Mouse (Mus musculus) ES-Bruce4 (cell line): ENCODE results near the gene Nsun2.

ENCODE experiments used
- CTCF ChIP-seq: IDR thresholded peaks from one replicate; pipeline ENCODE4 v1.8.1; 2011; ENCODE audit warnings: low read depth, low read length
- EP300 ChIP-seq: IDR thresholded peaks from 2 replicates; pipeline ENCODE4 v1.6.1; 2011; ENCODE audit warnings: low read depth, low read length; ENCODE audit not compliant: insufficient read depth
- POLR2A ChIP-seq: IDR thresholded peaks from one replicate; pipeline ENCODE4 v1.8.1; 2011; ENCODE audit warnings: low read length; ENCODE audit not compliant: insufficient read depth

- no peak for TF ChIP-seq CTCF
- TF ChIP-seq POLR2A = no peak
- no peak for TF ChIP-seq EP300
Measured at GRCm38 (mm10) chr13:69643937-69644336, 110.4 kb downstream of the Nsun2 start.
